Mouse (Mus musculus) liver, embryonic 14.5 days (tissue): ENCODE results near the gene Slc25a4. TPM values are rescaled to one million over a fixed set of nuclear protein-coding genes. Genes with fewer than 3 reads are reported as not detected.

ENCODE experiments used
- ATAC-seq: fragments of 200-750 bp; cut with Nextera tagmentation; 2 replicates; pipeline ENCODE4 v1.8.0; 2017; ENCODE audit warnings: moderate number of reproducible peaks, mild to moderate bottlenecking, moderate library complexity; ENCODE audit not compliant: insufficient read depth
- DNase-seq, 3 experiments: peaks; one replicate each; pipeline ENCODE4 v3.0.0-alpha.2; 2012 to 2013; ENCODE audit warnings: low read depth in 3 of 3, low spot score in 3 of 3
- H3K27ac ChIP-seq: fragments of 300-500 bp; sonication (generic); 2 replicates; pipeline ENCODE4 v1.5.1; 2014; ENCODE audit warnings: moderate library complexity, mild to moderate bottlenecking, control low read depth, inconsistent platforms
- H3K27me3 ChIP-seq: fragments of 300-500 bp; sonication (generic); 2 replicates; pipeline ENCODE4 v1.6.1; 2014; ENCODE audit warnings: mild to moderate bottlenecking, low read length, moderate library complexity; ENCODE audit not compliant: control insufficient read depth, insufficient read depth
- H3K36me3 ChIP-seq: fragments of 300-500 bp; sonication (generic); replicated peaks from 2 replicates; pipeline ENCODE4 v1.6.1; 2014; ENCODE audit warnings: low read depth; ENCODE audit not compliant: control insufficient read depth, insufficient read depth
- H3K4me1 ChIP-seq, 2 experiments: fragments of 200-500 bp in 1 of 2; fragments of 300-500 bp in 1 of 2; sonication (generic) in 1 of 2; replicated peaks; 2 replicates each; pipeline ENCODE4 v1.6.1; 2012 to 2014; ENCODE audit warnings: antibody characterized with exemption in 1 of 2, inconsistent platforms in 1 of 2, low read length in 1 of 2; ENCODE audit not compliant: control insufficient read depth in 2 of 2, insufficient read depth in 2 of 2
- H3K4me2 ChIP-seq: fragments of 300-500 bp; sonication (generic); 2 replicates; pipeline ENCODE4 v1.6.1; 2014; ENCODE audit warnings: low read depth, mild to moderate bottlenecking, control low read depth, moderate library complexity
- H3K4me3 ChIP-seq, 2 experiments: fragments of 200-500 bp in 1 of 2; fragments of 300-500 bp in 1 of 2; sonication (generic) in 1 of 2; 2 replicates each; pipeline ENCODE4 v1.5.1; 2012 to 2014; ENCODE audit warnings: low read depth in 2 of 2, low read length in 2 of 2, mild to moderate bottlenecking in 2 of 2, control low read depth in 1 of 2, inconsistent platforms in 1 of 2, moderate library complexity in 1 of 2; ENCODE audit not compliant: insufficient read depth in 1 of 2
- H3K9ac ChIP-seq: fragments of 300-500 bp; sonication (generic); replicated peaks from 2 replicates; pipeline ENCODE4 v1.6.1; 2014; ENCODE audit warnings: mild to moderate bottlenecking, control low read depth, moderate library complexity
- H3K9me3 ChIP-seq: fragments of 300-500 bp; sonication (generic); 2 replicates; pipeline ENCODE4 v1.6.1; 2016; ENCODE audit warnings: low read length, mixed read lengths; ENCODE audit not compliant: control insufficient read depth
- CTCF ChIP-seq: IDR thresholded peaks from 2 replicates; pipeline ENCODE4 v1.5.1; 2016; ENCODE audit warnings: antibody characterized with exemption, low read depth, control low read depth
- EP300 ChIP-seq: IDR thresholded peaks from 2 replicates; pipeline ENCODE4 v1.6.1; 2016; ENCODE audit warnings: antibody characterized with exemption, low read depth
- WGBS: fragments of 180-500 bp; shearing (Covaris S2); extraction: QIAGEN DNeasy Blood & Tissue Kit; methylation state at CpG from one replicate; pipeline ENCODE4 v1.1.7; 2014; ENCODE audit not compliant: insufficient replicate concordance; 5-methylcytosine and 5-hydroxymethylcytosine counted together
- polyA plus RNA-seq, 2 experiments: library from polyadenylated mRNA; depleted of rRNA in 1 of 2; stranded (reverse) in 1 of 2; unstranded in 1 of 2; fragments of >200 nt; fragmentation: Nextera tagmentation in 1 of 2; extraction: Ambion mirVana in 1 of 2; gene quantifications; 2 replicates each; pipeline versions ENCODE4 v1.2.1 to v1.2.3; 2012 to 2014

The Slc25a4 gene
- polyA plus RNA-seq, 2 experiments, result 51.4 to 83.1 TPM

DNA sequence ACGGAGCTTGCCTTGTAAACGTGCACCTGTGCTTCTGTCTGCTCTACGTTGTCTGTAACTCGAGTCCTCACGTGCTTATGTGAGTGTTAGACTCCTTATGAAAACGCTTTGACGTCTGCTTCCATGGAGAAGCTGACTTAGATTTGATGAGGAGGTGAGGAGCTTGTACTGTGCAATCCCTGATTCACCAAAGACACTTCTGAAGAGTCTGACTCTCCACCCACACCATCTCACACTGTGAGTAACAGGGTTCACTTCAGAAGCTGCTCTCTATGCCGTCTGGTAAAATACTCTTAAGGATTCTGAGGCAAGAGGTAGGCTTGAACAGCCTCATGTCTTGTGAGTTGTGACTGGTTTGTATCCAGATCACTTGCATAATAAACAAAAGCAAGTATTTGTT, 18.0 kb downstream of the Slc25a4 start:
- no peak for TF ChIP-seq CTCF
- ATAC-seq (no peak), DNase-seq (no peak)
- Histone ChIP-seq H3K9me3 (no peaks in the 10 kb centered on the region), H3K27me3 (no peaks in the 10 kb centered on the region), H3K36me3 (peaks cover 3% of the 10 kb centered on the region; the same call in 1 of the 2 replicates), H3K4me2 (no peak overlapping the region), H3K4me1 (no peaks in the 10 kb centered on the region), H3K27ac (no peak overlapping the region), H3K4me3 (no peak overlapping the region), H3K9ac (no peak overlapping the region)
- 73% methylated on average over 8 of the region's 8 CpGs for WGBS

DNA sequence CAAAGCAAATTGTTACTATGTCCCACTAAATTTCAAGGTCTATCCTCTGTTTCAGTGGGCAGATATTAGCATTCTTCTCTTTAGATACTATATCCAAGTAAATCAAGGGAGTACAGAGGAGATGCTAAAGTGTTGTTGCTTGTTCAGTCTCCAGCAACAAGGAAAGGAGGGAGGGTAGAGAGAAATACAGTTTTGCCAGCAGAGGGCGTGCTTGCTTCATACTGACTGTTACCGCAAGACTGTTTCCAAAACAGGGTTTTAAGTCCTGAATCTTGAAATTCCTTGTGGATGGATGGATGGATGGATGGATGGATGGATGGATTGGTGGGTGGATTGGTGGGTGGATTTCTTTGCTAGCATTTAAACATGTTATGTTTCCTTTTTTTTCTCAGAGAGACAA, 25.7 kb downstream of the Slc25a4 start:
- Histone ChIP-seq H3K27ac (no peak overlapping the region), H3K9me3 (no peaks in the 10 kb centered on the region), H3K4me2 (no peak overlapping the region), H3K9ac (no peak overlapping the region), H3K4me1 (no peaks in the 10 kb centered on the region), H3K27me3 (no peaks in the 10 kb centered on the region), H3K36me3 (no peaks in the 10 kb centered on the region; the same call in 1 of the 2 replicates), H3K4me3 (no peak overlapping the region)
- no peak for ATAC-seq
- TF ChIP-seq CTCF (peak; percentile 74), EP300 (no peak)
- peak; percentile 33 to 36 (median 35) for DNase-seq
- WGBS, result 15% methylated on average over 2 of the region's 2 CpGs

DNA sequence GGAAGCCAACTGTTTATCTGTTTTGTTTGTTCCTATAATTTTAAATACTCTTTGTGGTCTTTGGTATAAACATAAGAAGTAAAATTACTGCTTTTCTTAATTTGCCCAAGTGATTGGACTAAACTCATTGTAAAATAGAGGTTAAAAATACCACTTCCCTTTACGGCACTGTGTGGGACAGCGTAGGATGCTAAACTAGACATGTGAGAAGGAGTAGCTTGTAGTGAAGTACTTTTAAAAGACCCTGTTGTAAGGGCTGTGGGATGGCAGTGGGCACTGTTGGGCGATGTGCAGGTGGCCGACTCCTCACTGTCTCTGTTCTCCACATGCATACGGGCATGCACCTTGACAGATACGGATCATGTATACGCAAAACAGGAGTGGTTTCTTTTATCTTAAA, 30.9 kb downstream of the Slc25a4 start:
- no peaks in the 10 kb centered on the region for H3K9me3 ChIP-seq
- no peak for TF ChIP-seq CTCF
- TF ChIP-seq EP300, result no peak

DNA sequence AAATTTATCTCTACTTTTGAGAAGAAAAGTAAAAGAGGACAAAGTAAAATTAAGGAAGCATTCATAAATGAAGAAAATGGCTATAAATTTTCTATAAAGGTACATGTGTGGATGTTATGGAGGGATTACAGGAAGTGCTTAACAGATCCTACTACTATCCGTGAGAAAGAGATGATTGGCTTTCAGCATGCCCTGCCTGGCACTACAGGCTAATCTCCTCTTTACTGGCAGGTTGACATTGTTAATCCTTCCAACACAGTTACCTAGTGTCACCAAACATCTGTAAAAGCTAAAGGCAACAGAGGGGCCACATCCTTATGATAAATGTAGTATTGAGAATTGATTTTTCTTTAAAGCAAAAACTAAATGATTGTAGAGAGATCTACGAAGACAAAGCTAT, 37.4 kb downstream of the Slc25a4 start:
- no peak overlapping the region for H3K4me3 ChIP-seq
- no peak for TF ChIP-seq CTCF
- no peak for TF ChIP-seq EP300
- no peak for DNase-seq
- no peaks in the 10 kb centered on the region for H3K9me3 ChIP-seq
- H3K9ac ChIP-seq, result no peak overlapping the region
- peaks cover 5% of the 10 kb centered on the region for H3K36me3 ChIP-seq
- H3K27me3 ChIP-seq, result no peaks in the 10 kb centered on the region
- H3K4me1 ChIP-seq, result peaks cover 0 to 5% of the 10 kb centered on the region in 2 experiments; a peak in 2 of 4 replicates
- 15% methylated on average over 2 of the region's 2 CpGs for WGBS
- no peak; the same call in 1 of the 2 replicates for ATAC-seq
- H3K4me2 ChIP-seq, result no peak overlapping the region
- H3K27ac ChIP-seq, result no peak overlapping the region

More for the DNA sequence above, 30.9 kb downstream of the Slc25a4 start:
- Histone ChIP-seq H3K4me2 (no peak overlapping the region), H3K36me3 (no peaks in the 10 kb centered on the region; the same call in 1 of the 2 replicates), H3K27ac (no peak overlapping the region), H3K4me3 (no peak overlapping the region), H3K27me3 (no peaks in the 10 kb centered on the region), H3K9ac (no peak overlapping the region), H3K4me1 (no peaks in the 10 kb centered on the region)
- no peak for ATAC-seq
- WGBS, result 79% methylated on average over 7 of the region's 7 CpGs
- no peak for DNase-seq

DNA sequence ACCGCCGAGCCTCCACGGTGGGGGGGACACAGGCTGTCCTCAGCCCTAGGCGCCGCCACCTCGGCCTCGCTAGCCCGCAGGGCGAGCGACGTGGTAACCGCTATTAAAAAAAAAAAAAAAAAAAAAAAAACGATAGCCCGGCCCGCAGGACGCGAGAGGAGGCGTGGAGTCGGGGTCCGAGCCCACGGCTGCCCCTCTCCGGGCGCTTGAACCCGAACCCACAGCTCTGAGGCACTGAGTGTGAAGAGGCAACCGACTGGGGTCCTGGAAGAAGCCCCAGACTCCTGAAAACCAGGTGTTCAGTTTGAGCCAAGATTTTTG, 47.3 kb downstream of the Slc25a4 start:
- H3K4me3 ChIP-seq, result peak overlapping the region; percentile 86 to 87
- H3K4me2 ChIP-seq, result peak overlapping the region; percentile 92
- DNase-seq (no peak), ATAC-seq (no peak; the same call in 1 of the 2 replicates)
- H3K9ac ChIP-seq, result peak overlapping the region; percentile 85
- H3K36me3 ChIP-seq, result no peaks in the 10 kb centered on the region
- WGBS, result under 1% methylated on average over 19 of the region's 25 CpGs
- H3K27ac ChIP-seq, result peak overlapping the region; percentile 55
- peaks cover 0 to 8% of the 10 kb centered on the region in 2 experiments; a peak in 2 of 4 replicates for H3K4me1 ChIP-seq
- TF ChIP-seq CTCF (no peak), EP300 (no peak)
- no peaks in the 10 kb centered on the region for H3K27me3 ChIP-seq
- H3K9me3 ChIP-seq, result no peaks in the 10 kb centered on the region
